Mouse (Mus musculus) liver, postnatal 0 days (tissue): ENCODE data around the gene Gm5431.
"Not testable (repeated sequence)": the region's sequence is repeated elsewhere in the genome, so short reads cannot be mapped to it uniquely, and the experiment has no call there.

Source experiments
- CTCF ChIP-seq: sonication (generic); IDR thresholded peaks from 2 replicates; pipeline ENCODE4 v1.5.1; 2016; ENCODE audit warnings: antibody characterized with exemption, low read depth
- EP300 ChIP-seq: IDR thresholded peaks from 2 replicates; pipeline ENCODE4 v1.6.1; 2016; ENCODE audit warnings: antibody characterized with exemption, low read depth, mild to moderate bottlenecking

GRCm38 (mm10) chr11:48923818-48924217, 21.8 kb upstream of the Gm5431 start:
- TF ChIP-seq CTCF, EP300: not testable (repeated sequence)
